Mouse (Mus musculus) midbrain, embryonic 14.5 days (tissue): ENCODE data around the gene Pcbp4. TPM values are rescaled to one million over a fixed set of nuclear protein-coding genes. Genes with fewer than 3 reads are reported as not detected.

Source experiments
- ATAC-seq: fragments of 200-750 bp; cut with Nextera tagmentation; 2 replicates; pipeline ENCODE4 v1.8.0; 2017; ENCODE audit warnings: moderate number of reproducible peaks, moderate library complexity; ENCODE audit not compliant: low FRiP score, low TSS enrichment
- DNase-seq: peaks from one replicate; pipeline ENCODE4 v3.0.0-alpha.2; 2015
- H3K27ac ChIP-seq: fragments of 300-500 bp; sonication (generic); replicated peaks from 2 replicates; pipeline ENCODE4 v1.5.1; 2014; ENCODE audit warnings: mild to moderate bottlenecking, low read depth, low read length, moderate library complexity
- H3K27me3 ChIP-seq: fragments of 300-500 bp; sonication (generic); 2 replicates; pipeline ENCODE4 v1.6.1; 2014; ENCODE audit warnings: low read length, control low read depth, mixed read lengths; ENCODE audit not compliant: control insufficient read depth, insufficient read depth
- H3K36me3 ChIP-seq: fragments of 300-500 bp; sonication (generic); 2 replicates; pipeline ENCODE4 v1.6.1; 2014; ENCODE audit warnings: low read length, control low read depth; ENCODE audit not compliant: control insufficient read depth, insufficient read depth
- H3K4me1 ChIP-seq: fragments of 300-500 bp; sonication (generic); 2 replicates; pipeline ENCODE4 v1.6.1; 2014; ENCODE audit warnings: mild to moderate bottlenecking, antibody characterized with exemption, low read length, control low read depth; ENCODE audit not compliant: control insufficient read depth, insufficient read depth
- H3K4me2 ChIP-seq: fragments of 300-500 bp; sonication (generic); 2 replicates; pipeline ENCODE4 v1.6.1; 2014; ENCODE audit warnings: mild to moderate bottlenecking, low read length, moderate library complexity
- H3K4me3 ChIP-seq: fragments of 300-500 bp; sonication (generic); replicated peaks from 2 replicates; pipeline ENCODE4 v1.5.1; 2014; ENCODE audit warnings: low read depth, low read length
- H3K9ac ChIP-seq: fragments of 300-500 bp; sonication (generic); replicated peaks from 2 replicates; pipeline ENCODE4 v1.6.1; 2014; ENCODE audit warnings: mild to moderate bottlenecking, low read length, moderate library complexity
- H3K9me3 ChIP-seq: fragments of 300-500 bp; sonication (generic); 2 replicates; pipeline ENCODE4 v1.6.1; 2016; ENCODE audit warnings: low read length, control low read depth, mixed read lengths; ENCODE audit not compliant: control insufficient read depth
- WGBS: fragments of 180-500 bp; shearing (Covaris S2); extraction: QIAGEN DNeasy Blood & Tissue Kit; methylation state at CpG from one replicate; pipeline ENCODE4 v1.1.7; 2014; 5-methylcytosine and 5-hydroxymethylcytosine counted together
- polyA plus RNA-seq: library from polyadenylated mRNA; unstranded; fragments of >200 nt; fragmentation: Nextera tagmentation; extraction: Ambion mirVana; gene quantifications from 2 replicates; pipeline ENCODE4 v1.2.1, GENCODE M21; 2014

The Pcbp4 gene
- polyA plus RNA-seq, 1 experiment from 2014 or later: 219 TPM

DNA sequence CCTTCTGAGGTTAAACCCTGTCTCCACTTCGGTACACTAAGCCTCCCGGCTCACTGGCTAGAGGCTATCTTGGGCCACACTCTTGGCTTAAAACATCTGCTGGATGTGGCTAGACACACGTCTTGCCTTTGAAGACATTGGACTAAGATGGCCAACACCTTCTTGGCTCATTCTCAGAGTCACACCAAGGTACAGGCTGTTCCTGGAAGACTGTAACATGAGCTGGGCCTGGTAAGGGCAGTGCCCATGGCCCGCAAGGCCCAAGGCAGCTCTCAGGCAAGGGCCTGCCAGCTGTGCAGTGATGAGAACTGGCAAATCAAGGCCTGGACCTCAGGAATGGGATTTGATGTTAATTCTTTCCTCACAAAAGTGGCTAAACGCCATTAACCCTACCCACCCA lies 39.5 kb upstream of the Pcbp4 start:
- H3K9me3 ChIP-seq: no peaks in the 10 kb centered on the region
- no peak overlapping the region for H3K4me2 ChIP-seq
- 83% methylated on average over 5 of the region's 5 CpGs for WGBS
- no peak for ATAC-seq
- no peaks in the 10 kb centered on the region for H3K36me3 ChIP-seq
- DNase-seq: no peak
- H3K4me1 ChIP-seq: peaks cover 12% of the 10 kb centered on the region
- no peaks in the 10 kb centered on the region for H3K27me3 ChIP-seq
- no peak overlapping the region for H3K27ac ChIP-seq
- no peak overlapping the region for H3K4me3 ChIP-seq
- H3K9ac ChIP-seq: no peak overlapping the region

DNA sequence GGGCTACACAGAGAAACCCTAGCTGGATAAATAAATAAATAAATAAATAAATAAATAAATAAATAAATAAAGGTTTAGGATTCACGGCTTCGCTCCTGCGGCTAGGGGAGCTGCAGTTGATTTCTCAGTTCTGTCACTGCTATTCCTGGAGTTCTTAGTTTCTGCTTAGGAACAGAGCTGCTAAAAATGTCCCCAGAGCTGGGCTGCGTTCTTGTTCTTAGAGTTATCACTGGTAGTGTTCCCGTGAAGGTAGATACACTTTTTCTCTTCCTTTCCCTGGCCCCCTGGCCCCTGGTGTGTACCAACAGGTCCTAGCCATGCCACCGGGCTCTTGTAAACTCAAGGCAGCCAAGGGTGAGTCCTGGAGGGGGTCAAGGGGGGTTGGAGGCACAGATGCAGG lies 36.3 kb upstream of the Pcbp4 start:
- ATAC-seq: no peak
- Histone ChIP-seq H3K4me3 (no peak overlapping the region), H3K27me3 (no peaks in the 10 kb centered on the region), H3K9me3 (no peaks in the 10 kb centered on the region), H3K9ac (no peak overlapping the region), H3K4me1 (peaks cover 27% of the 10 kb centered on the region), H3K4me2 (no peak overlapping the region), H3K27ac (no peak overlapping the region), H3K36me3 (no peaks in the 10 kb centered on the region)
- WGBS: 91% methylated on average over 6 of the region's 6 CpGs
- DNase-seq: no peak

DNA sequence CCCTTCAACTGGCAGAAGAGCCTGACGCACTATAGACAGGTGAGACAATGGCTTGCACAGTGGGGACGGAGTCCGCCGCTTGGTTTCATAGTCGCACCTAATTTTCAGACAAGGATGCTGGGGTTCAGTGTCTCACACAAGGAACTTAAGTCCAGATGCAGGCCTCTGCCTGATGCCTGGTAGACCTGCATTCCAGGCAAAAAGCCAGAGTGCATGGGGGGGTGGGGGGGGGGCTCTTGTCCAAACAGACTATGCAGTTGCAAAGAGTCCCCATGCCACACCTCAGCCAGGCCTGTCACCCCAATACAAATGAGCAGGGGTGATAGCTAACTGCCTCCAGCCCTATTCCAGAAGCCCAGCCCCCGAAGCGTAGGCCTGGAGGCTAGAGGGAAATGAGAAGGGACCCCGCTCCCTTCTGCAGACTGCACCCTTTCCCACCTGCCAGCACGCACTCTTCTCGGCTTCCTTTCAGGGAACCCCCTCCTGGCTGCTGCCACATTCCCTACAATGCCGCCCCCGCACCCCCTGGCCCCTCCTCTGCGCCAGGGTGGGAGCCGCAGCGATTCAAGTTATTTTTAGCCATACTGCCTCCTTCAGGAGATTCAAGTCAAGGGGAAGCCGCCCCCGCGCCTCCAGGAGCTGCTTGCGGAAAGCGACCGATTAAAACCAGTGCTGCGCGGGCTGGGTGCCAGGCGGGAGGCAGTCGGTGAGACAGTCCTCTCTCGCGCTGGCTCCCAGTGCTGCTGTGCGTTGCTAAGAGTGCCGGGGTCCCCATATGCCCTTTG lies 35.1 kb upstream of the Pcbp4 start:
- WGBS: 14% methylated on average over 29 of the region's 29 CpGs
- Histone ChIP-seq H3K4me2 (peak overlapping the region; percentile 57), H3K9ac (peak overlapping the region; percentile 50), H3K9me3 (no peaks in the 10 kb centered on the region), H3K4me1 (peaks cover 27% of the 10 kb centered on the region), H3K36me3 (no peaks in the 10 kb centered on the region), H3K27me3 (no peaks in the 10 kb centered on the region), H3K27ac (peak overlapping the region; percentile 49), H3K4me3 (peak overlapping the region; percentile 22)
- DNase-seq (peak; percentile 88), ATAC-seq (peak; percentile 43; the same call in 1 of the 2 replicates)

DNA sequence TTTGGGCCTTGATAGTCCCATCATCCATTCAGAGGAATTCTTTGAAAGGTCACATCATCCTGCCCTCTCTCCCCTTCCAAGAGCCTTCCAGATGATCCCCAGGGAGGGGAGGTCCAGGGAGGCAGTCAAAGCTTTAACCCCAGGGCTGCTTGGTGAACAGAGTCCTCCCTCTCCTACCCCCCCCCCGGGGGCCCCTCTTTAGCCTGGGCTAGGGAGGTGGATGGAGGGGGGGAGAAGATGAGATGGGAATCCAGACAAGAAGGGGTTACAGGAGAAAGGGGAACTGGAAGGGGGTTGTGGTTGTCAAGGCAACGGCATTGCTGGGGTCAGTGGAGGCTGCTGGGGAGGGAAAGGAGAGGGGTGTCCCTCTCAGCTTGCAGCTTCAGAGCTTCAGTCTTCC lies 32.5 kb upstream of the Pcbp4 start:
- H3K27ac ChIP-seq: peak overlapping the region; percentile 54
- peak; percentile 58 for DNase-seq
- peak overlapping the region; percentile 41 for H3K4me2 ChIP-seq
- no peak overlapping the region for H3K4me3 ChIP-seq
- no peak for ATAC-seq
- H3K4me1 ChIP-seq: peaks cover 27% of the 10 kb centered on the region
- 0% methylated on average over 2 of the region's 2 CpGs for WGBS
- no peaks in the 10 kb centered on the region for H3K9me3 ChIP-seq
- no peak overlapping the region; the same call in 1 of the 2 replicates for H3K9ac ChIP-seq
- H3K36me3 ChIP-seq: no peaks in the 10 kb centered on the region
- H3K27me3 ChIP-seq: no peaks in the 10 kb centered on the region

DNA sequence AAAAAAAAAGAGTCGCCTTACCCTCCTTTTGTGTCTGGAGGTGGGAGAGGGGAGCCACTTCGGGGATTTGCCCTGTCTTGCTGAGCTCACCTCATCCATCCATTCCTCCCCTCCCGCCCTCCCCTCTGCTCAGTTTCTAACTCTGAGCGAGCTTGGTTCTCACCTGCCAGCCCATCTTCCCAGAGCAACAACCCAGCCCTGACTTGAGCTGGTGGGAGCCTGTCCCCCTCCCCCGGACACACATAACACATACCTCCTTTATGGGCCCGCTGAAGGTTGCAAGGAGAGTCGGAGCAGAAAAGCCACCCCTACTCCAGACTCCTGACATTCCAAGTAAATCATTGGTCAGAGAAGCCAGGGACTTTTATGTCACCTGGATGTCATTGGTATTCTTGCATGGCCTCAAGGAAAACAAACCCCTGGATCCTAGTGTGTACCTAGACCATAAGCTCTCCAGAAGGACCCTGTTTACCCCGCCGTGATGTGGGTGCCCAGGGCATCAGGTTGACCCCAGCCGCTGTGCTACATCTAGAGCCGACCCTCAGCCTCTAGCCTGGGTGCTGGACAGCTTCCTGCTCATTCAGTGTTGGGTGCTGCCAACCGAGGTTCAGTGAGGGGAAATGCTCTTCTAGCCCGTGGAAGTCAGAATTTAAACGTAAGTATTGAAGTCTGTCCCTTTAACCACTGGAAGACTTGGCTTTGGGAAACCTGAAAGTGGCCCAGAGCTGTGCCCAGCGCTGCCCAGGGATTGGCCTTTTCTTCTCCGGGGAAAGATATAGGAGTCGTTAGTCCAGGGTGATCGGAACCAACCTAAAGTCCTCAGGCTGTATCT lies 31.8 kb upstream of the Pcbp4 start:
- H3K9me3 ChIP-seq: no peaks in the 10 kb centered on the region
- no peaks in the 10 kb centered on the region for H3K36me3 ChIP-seq
- peak overlapping the region; percentile 54 for H3K27ac ChIP-seq
- no peak overlapping the region; the same call in 1 of the 2 replicates for H3K9ac ChIP-seq
- H3K4me3 ChIP-seq: no peak overlapping the region
- peak overlapping the region; percentile 41 for H3K4me2 ChIP-seq
- DNase-seq (peak; percentile 24), ATAC-seq (0 out of 2 replicates have a peak, but pooled peaks have one; percentile 16)
- H3K27me3 ChIP-seq: no peaks in the 10 kb centered on the region
- 4% methylated on average over 18 of the region's 18 CpGs for WGBS
- peaks cover 27% of the 10 kb centered on the region for H3K4me1 ChIP-seq

DNA sequence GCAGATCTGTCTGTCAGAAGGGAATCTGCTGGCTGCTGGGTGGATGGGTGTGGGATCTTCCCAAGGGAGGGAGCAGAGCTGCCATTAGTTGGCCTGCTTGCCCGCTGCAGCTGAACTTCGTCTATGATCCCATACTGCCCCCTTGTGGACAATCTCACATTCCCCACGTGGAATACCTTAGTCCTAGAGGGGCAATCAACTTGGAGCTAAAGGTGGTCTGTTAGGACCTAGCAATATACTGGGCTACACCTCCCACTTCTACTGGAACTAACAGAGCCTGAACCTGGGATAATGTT lies 31.3 kb upstream of the Pcbp4 start:
- Histone ChIP-seq H3K27ac (no peak overlapping the region), H3K9ac (no peak overlapping the region; the same call in 1 of the 2 replicates)
- 0% methylated on average over 3 of the region's 3 CpGs for WGBS

DNA sequence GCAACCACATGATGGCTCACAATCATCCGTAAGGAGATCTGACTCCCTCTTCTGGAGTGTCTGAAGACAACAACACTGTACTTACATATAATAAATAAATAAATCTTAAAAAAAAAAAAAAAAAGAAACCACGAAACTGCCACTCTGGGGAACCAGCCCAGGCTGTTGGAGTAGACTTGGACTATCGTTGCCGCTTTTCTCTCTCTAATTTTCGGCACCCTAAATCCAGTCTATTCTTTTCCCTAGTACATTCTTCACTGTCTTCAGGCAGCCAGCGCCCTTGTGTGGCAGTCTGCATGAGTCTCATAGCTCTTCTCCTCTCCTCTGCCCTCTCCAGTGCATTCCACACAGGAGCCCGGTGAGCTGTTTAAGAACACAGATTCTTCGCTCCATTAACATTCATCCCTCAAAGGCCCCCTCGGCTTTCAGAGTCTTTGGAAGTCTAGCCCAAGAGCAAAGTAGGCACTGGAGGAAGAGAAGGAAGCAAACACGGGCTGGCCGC lies 24.3 kb upstream of the Pcbp4 start:
- Histone ChIP-seq H3K4me1 (peaks cover 6% of the 10 kb centered on the region), H3K4me2 (peak overlapping the region; percentile 94), H3K27ac (peak overlapping the region; percentile 93), H3K4me3 (peak overlapping the region; percentile 68), H3K36me3 (peaks cover 30% of the 10 kb centered on the region), H3K9ac (peak overlapping the region; percentile 62), H3K27me3 (no peaks in the 10 kb centered on the region), H3K9me3 (no peaks in the 10 kb centered on the region)
- WGBS: 17% methylated on average over 11 of the region's 11 CpGs
- ATAC-seq (peak; percentile 63), DNase-seq (no peak)

More for the DNA sequence above, 31.3 kb upstream of the Pcbp4 start:
- DNase-seq (peak; percentile 96), ATAC-seq (peak; percentile 51)
- H3K36me3 ChIP-seq: no peaks in the 10 kb centered on the region
- H3K4me3 ChIP-seq: no peak overlapping the region
- no peaks in the 10 kb centered on the region for H3K9me3 ChIP-seq
- H3K27me3 ChIP-seq: no peaks in the 10 kb centered on the region
- H3K4me2 ChIP-seq: peak overlapping the region; percentile 41
- H3K4me1 ChIP-seq: peaks cover 27% of the 10 kb centered on the region

DNA sequence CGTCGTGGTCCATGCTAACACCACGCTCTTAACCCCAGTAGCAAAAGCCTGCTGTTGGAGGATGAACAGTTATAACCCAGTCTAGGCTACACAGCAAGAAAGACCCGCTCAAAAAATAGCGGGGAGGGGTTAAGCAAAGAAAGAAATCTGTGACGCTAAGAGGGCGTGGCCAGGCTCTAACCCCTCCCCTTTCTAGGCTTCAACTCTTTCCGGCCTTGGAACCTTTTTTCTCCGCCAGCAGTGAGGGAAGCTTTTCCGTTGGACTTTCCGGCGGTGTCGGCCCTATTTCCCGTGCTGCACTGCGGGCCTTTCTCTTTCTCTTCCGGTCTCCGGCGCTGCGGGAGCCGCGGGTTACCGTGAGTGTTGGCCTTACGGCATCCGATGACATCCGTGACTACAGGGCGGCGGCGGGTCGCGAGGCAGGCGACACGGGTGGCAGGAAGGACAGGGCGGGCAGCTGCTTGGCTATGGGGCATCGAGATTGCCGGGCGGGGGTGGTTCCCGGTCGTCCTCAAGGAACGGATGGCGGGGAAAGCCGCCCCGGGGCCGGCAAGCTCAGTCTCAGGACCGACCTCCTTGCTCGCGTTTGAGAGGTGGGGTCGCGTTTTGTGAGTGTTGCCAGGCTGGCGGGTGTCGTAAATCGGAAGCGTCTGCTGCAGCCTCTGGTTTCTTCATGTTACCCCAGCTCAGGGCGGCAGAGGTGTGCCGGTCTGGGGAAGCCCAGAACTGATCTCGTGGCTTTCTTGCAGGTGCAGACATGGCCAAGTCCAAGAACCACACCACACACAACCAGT lies 23.7 kb upstream of the Pcbp4 start, which contains the start of gene Rpl29:
Gene Rpl29 (plus strand): TSS at position 234 of the 794 bp plus-strand sequence.
- ATAC-seq (peak; percentile 92), DNase-seq (peak; percentile 97)
- H3K4me1 ChIP-seq: peaks cover 6% of the 10 kb centered on the region
- peak within 1 kb of the TSS; percentile 93 for H3K27ac ChIP-seq
- H3K4me2 ChIP-seq: peak within 1 kb of the TSS; percentile 94
- peak within 1 kb of the TSS; percentile 68 for H3K4me3 ChIP-seq
- under 1% methylated on average over 55 of the region's 55 CpGs for WGBS
- H3K27me3 ChIP-seq: no peaks in the 10 kb centered on the region
- no peaks in the 10 kb centered on the region for H3K9me3 ChIP-seq
- H3K36me3 ChIP-seq: peaks cover 35% of the 10 kb centered on the region
- peak within 1 kb of the TSS; percentile 88 for H3K9ac ChIP-seq
